Mouse (Mus musculus): ENCODE data around the gene Fabp1.

The Fabp1 gene

GRCm38 (mm10) chr6:71212471-71212870 is 12.8 kb downstream of the Fabp1 start:
- no peak for DNase-seq

DNA sequence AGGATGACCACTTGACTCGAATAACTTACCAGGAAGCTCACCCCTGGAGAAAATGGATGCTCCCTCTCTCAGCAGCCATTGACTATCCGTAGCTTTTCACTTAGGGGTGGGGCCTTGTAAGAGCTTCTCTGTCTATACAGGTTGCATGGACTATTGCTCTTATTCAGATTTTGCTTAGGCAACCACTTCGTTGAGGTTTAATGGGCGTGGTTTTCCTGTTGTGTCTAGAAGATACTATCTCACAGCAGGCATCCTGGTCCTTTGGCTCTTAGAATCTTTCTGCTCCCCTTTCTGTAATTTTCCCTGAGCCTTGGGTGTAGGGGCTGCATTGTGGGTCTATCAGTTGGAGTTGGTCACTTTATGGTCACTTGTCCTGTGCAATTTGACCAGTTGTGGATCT is 21.9 kb downstream of the Fabp1 start:
- no peak for DNase-seq

DNA sequence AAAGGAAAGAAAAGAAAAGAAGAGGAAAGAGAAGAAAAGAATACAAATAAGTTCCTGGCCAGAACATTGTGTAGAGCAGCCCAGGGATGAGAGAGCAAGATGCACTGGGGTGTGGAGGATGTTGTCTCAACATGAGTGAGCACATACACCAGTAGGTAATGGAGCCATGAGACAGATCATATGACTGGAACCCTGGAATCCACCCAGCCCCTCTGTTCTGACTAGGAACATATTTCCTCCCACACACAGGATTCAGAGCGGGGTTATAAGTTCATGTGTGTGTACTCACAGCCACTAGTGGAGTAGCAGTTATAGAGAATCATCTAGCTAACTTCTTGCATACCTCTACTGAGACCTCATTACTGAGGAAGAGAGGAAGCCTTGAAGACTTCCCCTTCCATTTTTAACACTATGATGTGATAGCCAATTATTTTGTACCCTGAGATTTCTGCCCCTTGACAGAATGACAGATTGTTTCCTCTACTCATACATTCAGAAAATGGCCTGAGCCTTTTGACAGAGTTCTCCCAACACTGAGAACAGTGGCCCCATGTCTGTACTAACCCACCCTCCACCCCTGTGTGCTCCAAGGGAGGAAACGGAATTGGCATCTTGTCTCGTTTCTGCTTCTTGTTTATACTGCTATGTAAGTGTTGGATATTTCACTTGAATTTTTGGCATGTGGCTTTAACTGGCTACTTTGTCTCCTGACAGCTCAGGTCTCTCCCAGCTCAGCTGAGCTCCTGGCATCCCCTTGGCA is 24.7 kb downstream of the Fabp1 start:
- DNase-seq: no peak

GRCm38 (mm10) chr6:71226544-71226943 is 26.9 kb downstream of the Fabp1 start:
- DNase-seq: no peak

DNA sequence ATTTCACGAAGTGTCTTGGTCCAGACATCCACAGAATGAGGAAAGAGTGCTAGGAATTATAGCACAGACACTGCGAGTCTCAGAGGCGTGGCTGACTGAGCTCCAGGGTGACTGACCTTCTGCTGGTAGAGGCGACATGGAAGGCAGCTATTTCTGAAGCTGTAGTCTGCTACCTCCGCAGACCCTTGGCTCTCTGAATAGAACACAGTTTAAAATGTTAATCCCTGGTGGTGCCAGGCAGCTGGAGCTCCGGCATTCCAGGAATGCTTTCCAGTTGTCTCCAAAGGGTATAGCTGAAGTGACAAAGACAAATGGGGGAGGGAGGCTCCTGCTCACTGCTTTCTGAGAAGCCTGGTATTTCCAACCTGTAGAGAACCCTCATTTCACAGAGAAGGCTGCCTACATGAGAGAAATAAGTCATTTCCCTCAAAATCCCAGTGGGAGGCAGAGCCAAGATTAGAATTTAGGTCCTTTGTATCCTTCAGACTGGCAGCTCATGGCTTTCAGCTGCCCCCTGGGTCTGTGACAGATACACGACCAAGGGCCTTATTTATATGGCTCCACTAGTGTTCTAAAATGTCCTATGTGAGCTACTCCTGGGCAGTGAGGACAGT is 27.6 kb downstream of the Fabp1 start:
- DNase-seq: no peak

GRCm38 (mm10) chr6:71235121-71235520 is 35.5 kb downstream of the Fabp1 start:
- no peak for DNase-seq

- no peak for DNase-seq
These were observed 36.3 kb downstream of the Fabp1 start for GRCm38 (mm10) chr6:71235944-71236343.

DNA sequence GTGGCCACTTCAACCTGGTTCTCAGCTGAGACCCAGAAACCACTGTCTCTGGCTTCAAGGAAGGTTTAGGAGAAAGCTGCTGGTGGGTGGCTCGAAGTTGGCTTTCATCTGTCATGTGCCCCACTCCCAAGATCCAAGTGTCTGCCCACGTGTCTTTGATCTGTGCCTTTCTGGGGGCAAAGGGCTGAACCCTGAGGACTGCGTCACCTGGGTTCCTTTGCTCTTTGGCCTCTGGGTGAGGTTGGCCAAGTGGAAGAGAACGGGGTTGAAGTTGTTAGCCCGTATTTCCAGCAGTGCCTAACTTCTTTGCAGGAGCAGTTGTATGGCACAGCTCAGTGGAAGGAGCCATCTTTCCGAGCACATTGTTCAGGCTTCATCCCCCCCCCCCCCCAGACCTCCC is 36.9 kb downstream of the Fabp1 start:
- DNase-seq: no peak

- DNase-seq: no peak
These were observed 37.4 kb downstream of the Fabp1 start for GRCm38 (mm10) chr6:71237031-71237431.

- DNase-seq: no peak
These were observed 39.6 kb downstream of the Fabp1 start for GRCm38 (mm10) chr6:71239069-71239750.

- DNase-seq: no peak
These were observed 41.2 kb downstream of the Fabp1 start for GRCm38 (mm10) chr6:71240831-71241230.

DNA sequence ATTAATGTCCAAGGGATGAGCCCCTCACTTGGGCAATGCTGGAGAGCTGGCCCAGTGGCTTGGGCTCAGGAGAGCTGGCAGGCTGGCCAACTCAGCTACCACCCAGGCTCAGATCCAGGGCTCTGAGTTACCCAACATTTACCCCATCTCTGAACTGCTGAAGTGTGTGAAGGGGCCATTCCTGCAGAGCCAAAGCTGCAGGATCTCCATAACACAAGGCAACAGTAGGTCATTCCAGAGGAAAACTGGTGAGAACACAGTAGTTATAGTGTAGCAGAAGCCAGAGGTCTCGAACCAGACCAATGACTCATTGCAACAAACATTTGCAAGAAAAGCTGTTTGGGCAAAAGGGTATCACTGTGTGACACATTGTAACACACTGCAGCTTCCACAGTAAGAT is 43.2 kb downstream of the Fabp1 start:
- DNase-seq: no peak

GRCm38 (mm10) chr6:71243258-71243657 is 43.6 kb downstream of the Fabp1 start:
- DNase-seq: no peak

DNA sequence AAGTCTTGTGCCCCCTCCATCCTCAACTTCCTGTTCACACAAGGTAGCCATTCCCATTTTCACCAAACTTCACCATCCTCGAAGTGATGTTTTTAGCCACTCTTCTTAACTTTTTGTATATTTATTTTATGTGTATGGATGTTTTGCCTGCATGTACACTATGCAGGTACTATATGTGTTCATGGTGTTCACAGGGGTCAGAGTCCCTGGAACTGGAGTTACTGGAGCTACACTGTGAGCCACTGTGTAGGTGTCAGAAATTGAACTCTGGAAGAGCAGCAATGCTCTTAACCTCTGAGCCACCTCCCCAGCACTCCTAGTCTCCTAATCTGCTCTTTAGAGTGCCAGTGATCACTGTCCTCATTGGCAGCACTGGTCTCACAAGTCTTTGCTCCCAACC is 48.8 kb downstream of the Fabp1 start:
- no peak for DNase-seq

DNA sequence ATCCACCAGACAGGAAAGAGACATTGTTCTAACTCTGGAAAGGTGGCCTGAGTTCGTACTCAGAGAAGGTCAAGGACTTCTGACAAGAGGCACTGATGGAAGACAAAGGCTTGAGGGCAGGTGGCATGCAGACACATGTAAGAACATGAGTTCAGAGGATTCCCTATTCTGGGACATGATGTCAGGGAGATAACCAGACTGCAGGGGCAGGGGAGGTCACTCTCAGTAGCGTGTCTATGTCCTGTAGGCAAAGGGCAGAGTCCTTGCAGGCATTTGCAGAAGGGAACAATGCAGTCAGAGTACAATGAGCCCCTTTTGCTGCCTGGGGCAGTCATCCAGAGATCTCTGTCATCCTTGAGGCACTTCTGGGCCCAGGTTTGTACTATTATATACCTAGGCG is 50.0 kb downstream of the Fabp1 start:
- DNase-seq: no peak

- DNase-seq: no peak
These were observed 51.3 kb downstream of the Fabp1 start for GRCm38 (mm10) chr6:71250951-71251350.

- DNase-seq: no peak
These were observed 54.8 kb downstream of the Fabp1 start for GRCm38 (mm10) chr6:71254456-71254855.

Data from liver (tissue).